Mouse (Mus musculus): ENCODE measurements around the gene Epb41l2. TPM values are rescaled to one million over a fixed set of nuclear protein-coding genes. Genes with fewer than 3 reads are reported as not detected.

Gene Epb41l2
- polyA plus RNA-seq, 1 experiment, result 421 TPM

DNA sequence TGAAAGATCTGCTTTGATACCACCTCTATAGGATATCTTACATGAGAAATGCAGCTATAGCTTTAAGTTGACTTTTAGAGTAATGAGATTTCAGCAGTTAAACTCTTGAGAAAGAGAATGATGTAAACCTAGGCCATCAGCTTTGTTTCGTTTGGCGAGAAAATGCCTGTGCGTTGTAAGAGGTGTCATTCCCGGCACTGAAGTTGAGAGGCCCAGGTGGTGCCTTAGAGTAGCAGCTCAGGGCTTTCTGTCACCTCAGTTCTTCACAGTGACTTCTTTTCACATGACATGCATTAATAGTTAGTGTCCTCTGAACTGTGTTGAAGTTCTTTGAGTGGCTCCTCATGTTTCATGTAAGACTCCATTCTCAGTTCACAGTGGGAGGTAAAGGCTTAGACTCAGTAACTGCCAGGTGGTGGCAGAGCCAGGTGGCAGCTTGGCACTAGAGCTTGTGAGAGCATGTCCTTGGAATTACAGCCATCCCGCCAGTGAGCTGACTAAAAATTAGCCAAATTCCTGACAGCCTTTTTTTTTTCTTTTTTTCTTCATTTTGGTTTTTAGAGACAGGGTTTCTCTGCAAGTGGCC lies 84.7 kb downstream of the Epb41l2 start:
- 86% methylated on average over 5 of the region's 5 CpGs for WGBS
- Histone ChIP-seq H3K27ac (ENCODE audit: insufficient read depth, low read depth, low read length) (0 out of 2 replicates have a peak overlapping the region, but pooled peaks have one; percentile 14), H3K4me1 (ENCODE audit: control insufficient read depth, insufficient read depth, low read length) (peaks cover 4% of the 10 kb centered on the region; the same call in 1 of the 2 replicates), H3K4me3 (ENCODE audit: insufficient read depth, low read depth, low read length) (no peak overlapping the region)
- TF ChIP-seq POLR2A (IDR thresholded peaks at IDR 0.05; ENCODE audit: insufficient read depth, low read depth, low read length) (no peak), CTCF (IDR thresholded peaks at IDR 0.05; ENCODE audit: insufficient read depth, low read depth, low read length) (no peak)

DNA sequence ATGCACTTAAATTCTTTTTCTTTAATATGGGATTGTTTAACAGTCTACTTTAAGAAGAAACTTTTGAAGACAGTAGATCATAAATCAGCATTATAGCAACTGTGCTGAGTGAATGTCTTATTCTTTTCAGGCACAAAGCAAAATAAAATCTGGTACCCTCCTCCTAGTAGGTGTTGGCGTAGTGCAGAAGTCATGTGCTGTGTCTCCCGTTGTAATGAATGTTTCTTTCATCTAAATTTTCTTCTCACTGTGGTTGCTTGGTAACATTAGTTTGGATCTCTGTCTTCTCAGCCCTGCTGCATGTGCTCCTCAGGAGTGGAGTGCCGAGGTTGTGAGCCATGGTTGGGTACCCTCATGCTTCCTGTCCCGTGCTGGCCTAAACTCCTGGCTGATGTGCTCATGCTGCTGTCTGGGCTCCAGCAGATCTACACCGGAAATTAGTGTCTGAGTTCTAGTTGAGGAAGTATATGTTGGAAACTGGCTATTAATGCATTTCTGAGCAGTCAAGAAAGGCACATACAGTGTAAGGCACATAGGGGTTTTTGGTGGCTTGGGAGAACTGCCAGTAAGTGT lies 87.4 kb downstream of the Epb41l2 start:
- Histone ChIP-seq H3K4me1 (ENCODE audit: control insufficient read depth, insufficient read depth, low read length) (peaks cover 2% of the 10 kb centered on the region; the same call in 1 of the 2 replicates), H3K27ac (ENCODE audit: insufficient read depth, low read depth, low read length) (no peak overlapping the region)

GRCm38 (mm10) chr10:25448676-25449075 lies 89.1 kb downstream of the Epb41l2 start:
- 78% methylated on average over 4 of the region's 4 CpGs for WGBS
- Histone ChIP-seq H3K27ac (ENCODE audit: insufficient read depth, low read depth, low read length) (no peak overlapping the region), H3K4me3 (ENCODE audit: insufficient read depth, low read depth, low read length) (no peak overlapping the region), H3K4me1 (ENCODE audit: control insufficient read depth, insufficient read depth, low read length) (peaks cover 2% of the 10 kb centered on the region; the same call in 1 of the 2 replicates)
- TF ChIP-seq CTCF (IDR thresholded peaks at IDR 0.05; ENCODE audit: insufficient read depth, low read depth, low read length) (no peak), POLR2A (IDR thresholded peaks at IDR 0.05; ENCODE audit: insufficient read depth, low read depth, low read length) (no peak)

More for the DNA sequence above, 87.4 kb downstream of the Epb41l2 start:
- H3K4me3 ChIP-seq (ENCODE audit: insufficient read depth, low read depth, low read length), result no peak overlapping the region
- TF ChIP-seq POLR2A (IDR thresholded peaks at IDR 0.05; ENCODE audit: insufficient read depth, low read depth, low read length) (no peak), CTCF (IDR thresholded peaks at IDR 0.05; ENCODE audit: insufficient read depth, low read depth, low read length) (no peak)
- 48% methylated on average over 5 of the region's 5 CpGs for WGBS

- H3K4me3 ChIP-seq (ENCODE audit: insufficient read depth, low read depth, low read length), result no peak overlapping the region
- WGBS, result 48% methylated on average over 11 of the region's 11 CpGs
- no peak overlapping the region for H3K27ac ChIP-seq (ENCODE audit: insufficient read depth, low read depth, low read length)
These were observed 89.9 kb downstream of the Epb41l2 start for GRCm38 (mm10) chr10:25449312-25450020.

GRCm38 (mm10) chr10:25453150-25453549 lies 93.6 kb downstream of the Epb41l2 start:
- 79% methylated on average over 9 of the region's 9 CpGs for WGBS
- no peak overlapping the region for H3K4me3 ChIP-seq (ENCODE audit: insufficient read depth, low read depth, low read length)
- no peaks in the 10 kb centered on the region for H3K4me1 ChIP-seq (ENCODE audit: control insufficient read depth, insufficient read depth, low read length)
- TF ChIP-seq POLR2A (IDR thresholded peaks at IDR 0.05; ENCODE audit: insufficient read depth, low read depth, low read length) (no peak), CTCF (IDR thresholded peaks at IDR 0.05; ENCODE audit: insufficient read depth, low read depth, low read length) (no peak)
- no peak overlapping the region for H3K27ac ChIP-seq (ENCODE audit: insufficient read depth, low read depth, low read length)

More at GRCm38 (mm10) chr10:25449312-25450020, 89.9 kb downstream of the Epb41l2 start:
- TF ChIP-seq POLR2A (IDR thresholded peaks at IDR 0.05; ENCODE audit: insufficient read depth, low read depth, low read length), result no peak
- H3K4me1 ChIP-seq (ENCODE audit: control insufficient read depth, insufficient read depth, low read length), result peaks cover 2% of the 10 kb centered on the region; the same call in 1 of the 2 replicates

GRCm38 (mm10) chr10:25453772-25454171 lies 94.2 kb downstream of the Epb41l2 start:
- no peak overlapping the region for H3K4me3 ChIP-seq (ENCODE audit: insufficient read depth, low read depth, low read length)
- H3K4me1 ChIP-seq (ENCODE audit: control insufficient read depth, insufficient read depth, low read length), result no peaks in the 10 kb centered on the region
- TF ChIP-seq CTCF (IDR thresholded peaks at IDR 0.05; ENCODE audit: insufficient read depth, low read depth, low read length) (no peak), POLR2A (IDR thresholded peaks at IDR 0.05; ENCODE audit: insufficient read depth, low read depth, low read length) (no peak)
- H3K27ac ChIP-seq (ENCODE audit: insufficient read depth, low read depth, low read length), result no peak overlapping the region
- WGBS, result 94% methylated on average over 10 of the region's 10 CpGs

- Histone ChIP-seq H3K27ac (ENCODE audit: insufficient read depth, low read depth, low read length) (no peak overlapping the region), H3K4me1 (ENCODE audit: control insufficient read depth, insufficient read depth, low read length) (0 out of 2 replicates have a peak, but pooled peaks cover 2% of the 10 kb centered on the region), H3K4me3 (ENCODE audit: insufficient read depth, low read depth, low read length) (no peak overlapping the region)
- WGBS, result 94% methylated on average over 6 of the region's 6 CpGs
- no peak for TF ChIP-seq CTCF (IDR thresholded peaks at IDR 0.05; ENCODE audit: insufficient read depth, low read depth, low read length)
- no peak for TF ChIP-seq POLR2A (IDR thresholded peaks at IDR 0.05; ENCODE audit: insufficient read depth, low read depth, low read length)
These were observed 97.5 kb downstream of the Epb41l2 start for GRCm38 (mm10) chr10:25457118-25457517.

DNA sequence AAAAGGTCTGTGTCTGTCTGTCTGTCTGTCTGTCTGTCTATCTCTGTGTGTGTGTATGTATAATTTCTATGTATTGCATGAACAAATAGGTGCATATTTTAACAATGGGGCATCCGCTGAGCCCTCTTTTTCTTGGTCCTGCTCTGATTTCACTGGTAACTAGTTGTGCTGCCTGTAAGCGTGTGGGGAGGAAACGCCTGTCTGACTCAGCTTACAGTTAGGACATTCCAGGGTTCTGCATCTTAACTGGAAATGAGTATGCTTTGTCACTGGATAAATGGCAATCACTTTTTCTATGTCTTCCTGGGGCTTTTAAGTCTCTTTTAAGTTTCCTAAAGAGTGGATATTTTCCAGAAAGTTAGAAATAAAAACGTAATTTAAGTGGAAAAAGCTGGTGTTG lies 98.4 kb downstream of the Epb41l2 start:
- 85% methylated on average over 4 of the region's 4 CpGs for WGBS
- no peak overlapping the region for H3K4me3 ChIP-seq (ENCODE audit: insufficient read depth, low read depth, low read length)
- TF ChIP-seq CTCF (IDR thresholded peaks at IDR 0.05; ENCODE audit: insufficient read depth, low read depth, low read length) (no peak), POLR2A (IDR thresholded peaks at IDR 0.05; ENCODE audit: insufficient read depth, low read depth, low read length) (no peak)
- no peak overlapping the region for H3K27ac ChIP-seq (ENCODE audit: insufficient read depth, low read depth, low read length)
- H3K4me1 ChIP-seq (ENCODE audit: control insufficient read depth, insufficient read depth, low read length), result 0 out of 2 replicates have a peak, but pooled peaks cover 2% of the 10 kb centered on the region

DNA sequence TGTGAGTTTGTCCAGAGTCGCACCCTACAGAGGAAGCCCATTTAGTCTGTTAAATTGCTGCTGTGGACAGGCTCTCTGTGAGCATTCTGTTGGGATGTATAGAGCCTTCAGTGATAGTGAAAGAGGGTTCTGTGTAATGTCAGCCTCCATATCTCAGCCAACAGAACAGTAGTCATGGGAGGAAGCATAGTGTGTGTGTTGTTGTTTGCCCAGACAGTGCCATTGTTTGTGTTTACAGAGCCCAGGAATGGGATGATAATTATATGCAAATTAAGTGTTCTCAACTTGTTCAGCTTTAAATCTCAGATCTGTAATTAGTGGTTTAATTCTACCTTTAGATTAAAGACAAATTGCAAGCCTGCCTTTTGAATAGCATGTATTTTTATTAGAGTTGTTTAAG lies 102.2 kb downstream of the Epb41l2 start:
- TF ChIP-seq POLR2A (IDR thresholded peaks at IDR 0.05; ENCODE audit: insufficient read depth, low read depth, low read length), result no peak
- no peak for TF ChIP-seq CTCF (IDR thresholded peaks at IDR 0.05; ENCODE audit: insufficient read depth, low read depth, low read length)
- Histone ChIP-seq H3K27ac (ENCODE audit: insufficient read depth, low read depth, low read length) (no peak overlapping the region), H3K4me1 (ENCODE audit: control insufficient read depth, insufficient read depth, low read length) (0 out of 2 replicates have a peak, but pooled peaks cover 2% of the 10 kb centered on the region), H3K4me3 (ENCODE audit: insufficient read depth, low read depth, low read length) (no peak overlapping the region)
- 34% methylated on average over 1 of the region's 1 CpGs for WGBS

Measured in olfactory bulb, adult 2 months (tissue).